Mouse (Mus musculus) cerebellum, adult 9-11 months (tissue): ENCODE measurements at regions not wholly inside any gene's neighbourhood (a gene's known extent, or its start where the extent isn't known, plus 50 kb on each side); places are given as distances from the start of the nearest gene placed in this dataset.

ENCODE experiments used
- DNase-seq: peaks from one replicate; pipeline ENCODE4 v3.0.0; 2022

DNA sequence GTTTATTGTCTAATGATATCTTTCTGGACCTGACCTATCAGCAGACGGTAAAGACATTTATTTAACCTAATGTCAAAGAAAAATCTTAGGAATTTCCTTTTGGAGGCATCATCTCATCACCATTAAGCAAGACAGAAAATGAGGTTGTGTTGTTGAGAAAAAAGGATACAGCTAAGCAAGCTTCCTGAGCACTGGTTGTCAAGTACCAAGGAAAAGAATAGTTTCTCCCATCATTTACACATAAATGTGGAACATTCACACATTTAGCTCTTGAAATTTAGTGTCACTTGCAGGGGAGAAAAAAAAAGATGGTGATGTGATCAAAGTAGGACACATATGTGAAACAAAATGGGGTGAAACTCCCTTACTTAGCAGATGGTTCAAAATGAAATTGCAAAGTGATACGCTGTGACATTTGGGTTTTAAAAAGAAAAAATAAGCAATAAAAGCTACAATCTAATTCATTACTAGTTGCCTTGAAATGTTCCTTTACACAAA is 157.7 kb upstream of the 1700009N14Rik start:
- no peak for DNase-seq

DNA sequence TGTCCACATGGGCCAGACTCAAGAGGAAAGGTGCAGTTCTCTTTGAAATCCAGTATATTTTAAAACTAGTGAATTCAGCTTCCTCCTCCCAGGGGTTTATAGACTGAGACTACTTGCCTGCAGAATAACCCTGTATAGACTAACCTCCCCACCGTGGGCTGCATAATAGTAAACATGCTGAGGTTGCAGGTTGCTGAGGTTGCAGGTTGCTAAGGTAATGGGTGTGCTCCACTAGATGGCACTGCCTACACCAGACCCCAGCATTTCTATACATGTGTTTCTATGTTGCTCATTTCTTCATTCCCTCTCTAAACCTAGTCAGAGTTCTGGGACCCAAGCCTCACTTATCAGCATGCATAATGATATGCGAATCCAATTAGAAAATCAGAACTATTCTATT is 140.0 kb upstream of the 1700009N14Rik start:
- DNase-seq: no peak

DNA sequence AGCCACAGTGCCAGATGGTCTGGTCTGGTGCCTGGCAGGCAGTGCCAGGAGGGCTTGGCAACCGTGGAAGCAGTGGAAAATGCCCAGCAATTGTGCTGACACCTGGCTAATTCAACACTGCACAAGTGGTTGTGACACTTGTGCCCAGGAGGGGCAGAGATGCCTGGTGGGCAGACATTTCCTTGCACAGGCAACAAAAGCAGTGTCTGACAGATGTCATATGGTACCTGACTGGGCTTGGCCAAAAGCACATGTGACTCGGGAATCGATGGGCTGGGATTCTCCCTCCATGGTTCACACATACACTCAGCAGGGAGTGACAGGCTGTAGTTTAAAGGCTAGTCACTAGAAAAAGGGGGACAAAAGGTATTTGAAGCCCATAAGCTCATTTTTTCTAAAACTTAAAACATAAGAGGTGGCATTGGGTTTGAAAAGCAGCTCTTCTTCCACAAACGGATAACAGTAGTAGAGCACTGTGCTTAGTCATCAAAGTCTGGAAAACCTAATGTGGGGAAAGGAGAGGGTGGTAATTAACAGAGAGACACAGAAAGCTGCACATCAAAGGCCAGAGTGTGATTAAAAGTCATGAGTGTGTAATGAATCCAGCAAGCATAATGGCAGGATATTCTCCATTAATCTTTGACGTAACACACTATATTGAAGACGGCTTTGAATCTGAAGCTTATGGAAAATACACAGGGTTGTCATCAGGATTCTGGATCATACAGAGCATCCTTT is 105.5 kb upstream of the 1700009N14Rik start:
- peak; percentile 94 for DNase-seq

DNA sequence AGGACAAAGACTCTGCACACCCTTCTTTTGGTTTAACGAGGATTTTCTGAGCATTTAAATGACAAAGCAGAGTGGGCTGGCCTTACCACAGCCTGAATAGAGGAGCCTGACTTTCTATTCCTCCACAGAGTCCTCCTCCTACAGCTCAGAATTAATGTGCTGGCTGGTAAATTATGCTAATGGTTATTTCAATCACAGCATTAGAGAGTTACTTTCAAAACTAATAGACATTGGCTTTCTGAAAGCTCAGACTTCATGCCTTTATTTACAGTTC is 105.0 kb upstream of the 1700009N14Rik start:
- DNase-seq: peak; percentile 4

DNA sequence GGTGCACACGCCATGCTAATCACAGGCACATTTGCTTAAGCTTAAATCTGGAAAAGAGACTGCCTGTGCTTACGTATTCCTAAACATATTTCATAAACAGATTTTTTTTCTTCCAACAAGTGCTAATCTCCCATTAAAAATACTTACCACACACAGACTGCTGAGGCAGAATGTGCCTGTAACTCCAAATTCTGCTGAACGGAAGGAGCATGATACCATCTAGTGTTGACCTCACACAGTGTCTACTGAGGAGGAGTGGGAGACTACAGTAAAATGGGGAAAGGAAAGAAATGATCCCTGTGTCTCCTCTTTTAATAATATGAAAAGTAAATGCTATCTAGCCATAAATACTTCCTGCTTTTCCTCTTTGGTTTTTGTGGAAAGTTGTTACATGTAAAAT is 81.9 kb upstream of the 1700009N14Rik start:
- DNase-seq: no peak

DNA sequence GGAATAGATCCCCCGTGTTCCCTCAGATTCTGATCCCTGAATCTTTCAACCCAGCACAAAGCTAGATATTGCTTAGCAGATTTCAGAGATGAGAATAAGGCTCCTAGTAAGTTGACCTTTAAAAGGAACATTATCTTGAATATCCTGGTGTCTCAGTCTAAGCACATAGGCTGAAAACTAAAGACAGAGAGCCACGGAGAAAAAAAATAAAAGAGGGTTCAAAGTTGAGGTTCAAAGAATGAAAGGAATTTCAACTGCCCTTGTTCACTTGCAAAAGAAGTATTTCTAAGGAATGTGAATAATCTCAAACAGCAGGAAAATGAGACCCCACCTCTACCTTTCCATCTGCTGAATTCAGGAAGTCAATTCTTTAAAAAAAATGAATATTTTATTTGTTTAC is 69.3 kb upstream of the 1700009N14Rik start:
- DNase-seq: no peak

DNA sequence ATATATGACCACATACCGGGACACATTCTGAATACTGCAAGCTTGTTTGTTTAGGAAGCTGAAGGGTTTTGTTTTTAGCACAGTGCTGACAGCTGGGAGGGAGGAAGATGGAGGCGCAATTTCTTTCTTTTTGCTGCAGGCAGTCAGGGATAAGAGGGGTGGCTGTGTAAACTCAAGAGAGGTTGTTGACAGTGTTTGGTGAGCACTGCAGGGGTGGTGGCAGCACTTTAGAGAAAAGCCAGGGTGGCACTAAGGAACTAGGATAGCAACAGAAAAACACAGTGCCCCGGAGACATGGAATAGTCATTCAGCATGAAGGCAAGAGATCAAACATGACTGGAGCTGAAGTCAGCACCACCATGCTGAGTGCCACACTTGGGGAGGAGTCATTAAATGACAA is 51.9 kb upstream of the 1700009N14Rik start:
- no peak for DNase-seq
